Mouse (Mus musculus) kidney, embryonic 14.5 days (tissue): ENCODE results near the gene Med8. TPM values are rescaled to one million over a fixed set of nuclear protein-coding genes. Genes with fewer than 3 reads are reported as not detected.

Experiments
- ATAC-seq: fragments of 200-750 bp; cut with Nextera tagmentation; 2 replicates; pipeline ENCODE4 v1.8.0; 2017; ENCODE audit warnings: moderate number of reproducible peaks, mild to moderate bottlenecking, moderate TSS enrichment, moderate library complexity; ENCODE audit not compliant: low FRiP score, low TSS enrichment
- H3K27ac ChIP-seq: fragments of 300-500 bp; sonication (generic); 2 replicates; pipeline ENCODE4 v1.5.1; 2014; ENCODE audit warnings: low read depth, mild to moderate bottlenecking, low read length, moderate library complexity, mixed read lengths
- H3K27me3 ChIP-seq: fragments of 300-500 bp; sonication (generic); 2 replicates; pipeline ENCODE4 v1.6.1; 2014; ENCODE audit warnings: mild to moderate bottlenecking, low read length; ENCODE audit not compliant: control insufficient read depth, insufficient read depth
- H3K36me3 ChIP-seq: fragments of 300-500 bp; sonication (generic); 2 replicates; pipeline ENCODE4 v1.6.1; 2014; ENCODE audit warnings: low read length, mixed read lengths; ENCODE audit not compliant: control insufficient read depth, insufficient read depth
- H3K4me1 ChIP-seq: fragments of 300-500 bp; sonication (generic); 2 replicates; pipeline ENCODE4 v1.6.1; 2014; ENCODE audit warnings: low read length, mixed read lengths; ENCODE audit not compliant: control insufficient read depth, insufficient read depth
- H3K4me2 ChIP-seq: fragments of 300-500 bp; sonication (generic); replicated peaks from 2 replicates; pipeline ENCODE4 v1.6.1; 2014; ENCODE audit warnings: low read depth, mild to moderate bottlenecking, low read length
- H3K4me3 ChIP-seq: fragments of 300-500 bp; sonication (generic); 2 replicates; pipeline ENCODE4 v1.5.1; 2014; ENCODE audit warnings: mild to moderate bottlenecking, low read length
- H3K9ac ChIP-seq: fragments of 300-500 bp; sonication (generic); 2 replicates; pipeline ENCODE4 v1.6.1; 2014; ENCODE audit warnings: low read depth, mild to moderate bottlenecking, low read length, moderate library complexity
- H3K9me3 ChIP-seq: fragments of 300-500 bp; sonication (generic); 2 replicates; pipeline ENCODE4 v1.6.1; 2016; ENCODE audit warnings: low read length; ENCODE audit not compliant: control insufficient read depth
- WGBS: fragments of 180-500 bp; shearing (Covaris S2); extraction: QIAGEN DNeasy Blood & Tissue Kit; methylation state at CpG from one replicate; pipeline ENCODE4 v1.1.7; 2014; 5-methylcytosine and 5-hydroxymethylcytosine counted together
- polyA plus RNA-seq: library from polyadenylated mRNA; unstranded; fragments of >200 nt; fragmentation: Nextera tagmentation; extraction: Ambion mirVana; gene quantifications from 2 replicates; pipeline ENCODE4 v1.2.1, GENCODE M21; 2014

Gene Med8
- polyA plus RNA-seq, 1 experiment from 2014 or later, result 103 TPM

DNA sequence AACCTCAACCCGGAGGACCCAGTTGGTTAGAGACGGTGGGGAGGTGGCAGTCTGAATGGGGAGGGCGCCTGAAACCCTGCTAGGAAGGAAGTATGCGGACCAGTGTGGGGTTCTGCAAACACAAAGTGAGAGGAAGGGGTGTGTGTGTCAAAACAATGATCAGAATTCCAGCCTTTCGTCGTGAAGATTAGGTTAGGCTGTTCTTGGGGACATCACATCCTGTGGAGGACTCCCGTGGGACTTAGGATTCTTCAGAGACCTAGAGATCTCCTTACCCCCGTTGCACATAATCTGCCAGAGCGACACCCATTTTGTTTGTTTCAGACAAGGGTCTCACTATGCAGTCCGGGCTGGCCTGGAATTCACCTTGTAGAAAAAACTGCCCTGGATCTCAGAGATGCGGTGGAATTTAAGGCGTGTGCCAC, 28.7 kb downstream of the Med8 start:
- peak overlapping the region; percentile 84 for H3K27ac ChIP-seq
- H3K27me3 ChIP-seq, result no peaks in the 10 kb centered on the region
- H3K4me3 ChIP-seq, result peak overlapping the region; percentile 73
- WGBS, result 8% methylated on average over 12 of the region's 12 CpGs
- H3K4me1 ChIP-seq, result peaks cover 20% of the 10 kb centered on the region
- peak overlapping the region; percentile 94 for H3K4me2 ChIP-seq
- no peaks in the 10 kb centered on the region for H3K9me3 ChIP-seq
- H3K36me3 ChIP-seq, result peaks cover 29% of the 10 kb centered on the region
- no peak for ATAC-seq
- H3K9ac ChIP-seq, result peak overlapping the region; percentile 61

DNA sequence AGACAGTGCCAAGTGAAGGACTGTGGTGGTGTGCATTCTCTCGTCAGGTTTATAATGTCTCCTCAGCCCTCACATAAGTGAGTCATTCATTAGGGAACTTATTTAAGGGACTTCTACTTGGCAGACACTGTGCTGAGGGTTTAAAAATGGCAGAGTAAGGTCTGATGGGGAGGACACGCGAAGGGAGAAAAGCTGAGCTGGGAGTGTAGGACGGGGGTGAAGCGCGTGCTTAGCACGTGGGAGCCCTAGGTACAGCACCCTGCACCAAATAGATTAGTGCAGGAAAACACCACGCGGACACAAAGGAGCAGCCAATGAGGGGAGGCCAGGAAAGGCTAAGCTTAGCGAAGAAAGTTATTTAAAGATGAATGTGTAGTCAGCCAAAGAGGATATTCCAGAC, 36.0 kb downstream of the Med8 start:
- Histone ChIP-seq H3K36me3 (no peaks in the 10 kb centered on the region), H3K9me3 (no peaks in the 10 kb centered on the region), H3K4me3 (no peak overlapping the region), H3K27ac (no peak overlapping the region), H3K27me3 (no peaks in the 10 kb centered on the region), H3K9ac (no peak overlapping the region), H3K4me2 (no peak overlapping the region), H3K4me1 (no peaks in the 10 kb centered on the region)
- ATAC-seq, result no peak
- 89% methylated on average over 10 of the region's 10 CpGs for WGBS

DNA sequence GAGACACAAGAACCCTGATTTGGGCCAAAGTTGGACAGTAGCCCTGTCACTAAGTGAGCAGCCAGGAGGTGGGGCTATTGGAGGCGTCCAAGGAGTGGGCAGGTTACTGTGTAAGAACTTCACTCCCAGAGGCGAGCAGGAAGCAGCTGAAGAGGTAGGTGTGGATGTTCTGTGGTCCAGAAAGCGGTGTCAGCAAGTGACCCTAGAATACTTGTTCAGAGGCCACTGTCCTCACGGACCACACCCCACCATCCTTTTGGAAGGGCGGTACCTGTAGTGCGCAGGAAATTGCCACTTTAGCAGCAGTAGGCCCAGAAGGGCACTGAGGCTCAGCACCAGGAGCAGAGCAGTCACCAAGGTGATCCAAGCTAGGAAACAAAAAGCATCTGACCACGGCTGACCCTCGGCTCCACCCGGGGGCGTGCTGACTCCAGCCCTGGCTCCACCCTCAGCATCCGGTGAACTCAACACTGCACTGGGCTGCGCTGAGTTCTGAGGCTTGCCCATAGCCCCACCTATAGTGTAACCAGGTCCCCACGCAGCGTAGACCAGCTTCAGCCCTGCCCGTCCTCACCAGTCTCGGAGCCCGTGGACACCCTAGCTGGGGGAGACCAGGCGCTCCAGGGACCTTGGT, 36.8 kb downstream of the Med8 start:
- H3K4me1 ChIP-seq, result no peaks in the 10 kb centered on the region
- peak overlapping the region; percentile 53; the same call in 1 of the 2 replicates for H3K9ac ChIP-seq
- 24% methylated on average over 18 of the region's 18 CpGs for WGBS
- H3K27me3 ChIP-seq, result no peaks in the 10 kb centered on the region
- H3K4me3 ChIP-seq, result peak overlapping the region; percentile 42
- no peak overlapping the region for H3K27ac ChIP-seq
- H3K4me2 ChIP-seq, result peak overlapping the region; percentile 78
- H3K36me3 ChIP-seq, result no peaks in the 10 kb centered on the region
- no peaks in the 10 kb centered on the region for H3K9me3 ChIP-seq
- peak; percentile 85 for ATAC-seq

DNA sequence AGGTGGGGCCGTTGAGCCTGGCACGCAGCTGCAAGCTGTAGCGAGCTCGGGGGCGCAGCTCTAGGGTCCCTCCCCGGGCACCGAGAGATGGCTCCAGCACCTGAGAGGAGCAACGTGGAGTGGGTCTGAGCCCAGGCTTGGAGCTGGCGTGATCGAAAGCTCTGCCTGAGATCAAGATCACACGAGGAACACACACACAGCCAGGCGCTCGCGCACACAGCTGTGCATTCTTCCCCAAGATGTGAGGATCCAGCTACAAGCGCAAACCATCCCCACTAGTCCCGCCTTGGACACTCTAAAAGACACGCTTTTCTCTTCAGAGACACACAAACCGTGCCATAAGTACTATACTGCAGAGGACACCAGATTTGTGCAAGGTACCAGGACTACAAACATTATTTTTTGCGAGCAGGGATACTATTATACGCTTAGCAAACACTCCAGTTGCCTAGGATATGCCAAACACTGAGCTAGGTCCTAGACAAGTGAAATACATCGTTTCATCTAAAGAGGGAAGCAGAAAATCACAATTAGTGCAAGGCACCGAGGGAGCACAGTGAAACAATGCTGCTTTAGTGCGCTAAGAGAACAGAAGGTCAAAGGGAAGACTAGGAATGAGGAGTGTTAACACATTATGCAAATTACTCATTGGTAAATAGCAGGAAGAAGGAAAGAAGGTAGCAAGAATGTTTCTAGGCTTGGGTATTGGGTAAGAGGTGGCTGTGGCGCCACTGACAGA, 37.4 kb downstream of the Med8 start:
- Histone ChIP-seq H3K9me3 (no peaks in the 10 kb centered on the region), H3K4me1 (no peaks in the 10 kb centered on the region), H3K27ac (no peak overlapping the region), H3K4me2 (peak overlapping the region; percentile 78), H3K9ac (peak overlapping the region; percentile 53; the same call in 1 of the 2 replicates), H3K27me3 (no peaks in the 10 kb centered on the region), H3K4me3 (peak overlapping the region; percentile 42), H3K36me3 (no peaks in the 10 kb centered on the region)
- ATAC-seq, result 0 out of 2 replicates have a peak, but pooled peaks have one; percentile 43
- WGBS, result 42% methylated on average over 24 of the region's 24 CpGs

DNA sequence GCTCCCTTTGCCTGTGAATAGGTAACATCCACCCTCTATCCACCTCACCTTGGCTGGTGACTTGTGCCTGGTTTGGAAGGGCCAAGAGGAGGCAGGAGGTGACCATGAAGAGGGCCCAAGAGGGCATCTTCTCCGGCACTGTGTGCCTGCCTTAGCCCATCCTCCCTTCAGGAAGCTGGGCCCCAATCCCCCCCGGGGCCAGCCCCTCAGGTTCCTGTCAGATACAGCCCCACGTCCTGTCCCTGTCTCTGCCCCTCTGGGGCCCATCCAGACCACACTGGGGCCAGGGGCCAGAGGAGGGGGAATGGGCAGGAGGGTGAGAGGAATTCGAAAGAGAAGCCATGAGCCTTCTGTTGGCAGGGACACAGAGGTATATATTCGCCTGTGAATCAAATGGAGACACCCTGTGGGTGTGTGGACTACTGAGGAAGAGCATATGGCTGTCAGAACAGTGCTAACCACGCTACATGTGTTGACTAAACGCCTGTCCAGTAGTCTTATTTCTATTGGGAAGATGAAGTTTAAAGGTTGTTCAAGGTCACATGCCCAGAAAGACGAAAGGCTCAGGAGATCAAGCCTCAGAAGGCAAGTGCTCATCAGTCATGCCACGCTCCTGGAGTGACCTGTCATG, 48.3 kb downstream of the Med8 start, which contains the start of gene Mpl:
TSS of gene Mpl (minus strand) at position 169 of the 631 bp plus-strand sequence.
- no peaks in the 10 kb centered on the region for H3K9me3 ChIP-seq
- no peak within 1 kb of the TSS for H3K27ac ChIP-seq
- no peak for ATAC-seq
- H3K27me3 ChIP-seq, result no peaks in the 10 kb centered on the region
- no peaks in the 10 kb centered on the region for H3K4me1 ChIP-seq
- H3K4me3 ChIP-seq, result no peak within 1 kb of the TSS
- no peak within 1 kb of the TSS for H3K4me2 ChIP-seq
- no peak within 1 kb of the TSS for H3K9ac ChIP-seq
- no peaks in the 10 kb centered on the region for H3K36me3 ChIP-seq
- 70% methylated on average over 9 of the region's 9 CpGs for WGBS

DNA sequence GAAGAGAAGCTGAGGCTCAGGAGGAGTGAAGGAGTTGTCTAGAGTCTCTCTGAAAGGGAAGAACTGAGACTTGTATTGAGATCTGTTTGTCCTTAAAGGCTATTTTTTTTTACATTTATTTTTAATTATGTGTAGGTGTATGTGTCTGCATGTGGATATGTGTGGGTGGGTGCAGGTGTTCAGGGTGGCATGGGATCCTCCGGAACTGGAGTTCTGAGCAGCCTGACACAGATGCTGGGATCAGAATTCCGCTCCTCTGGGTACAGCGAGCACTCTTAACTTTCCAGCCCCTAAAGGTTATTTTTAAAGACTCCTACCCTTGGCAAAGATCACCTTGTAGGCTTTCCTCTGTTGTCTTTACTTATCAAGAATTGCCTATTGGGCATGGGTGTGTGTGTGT, 55.8 kb downstream of the Med8 start:
- Histone ChIP-seq H3K36me3 (no peaks in the 10 kb centered on the region), H3K9me3 (no peaks in the 10 kb centered on the region), H3K27ac (no peak overlapping the region), H3K4me2 (no peak overlapping the region), H3K4me3 (no peak overlapping the region), H3K4me1 (no peaks in the 10 kb centered on the region; the same call in 1 of the 2 replicates), H3K27me3 (no peaks in the 10 kb centered on the region), H3K9ac (no peak overlapping the region)
- no peak for ATAC-seq
- 87% methylated on average over 3 of the region's 3 CpGs for WGBS

Other genes starting within 250 kb of the Med8 start
- gene Kdm4a, start 229.3 kb upstream of the Med8 start, polyA plus RNA-seq, result 35.2 and 58.8 TPM in 2 replicates
- gene Ptprf, start 117.9 kb upstream of the Med8 start, polyA plus RNA-seq, result 53.3 and 68.1 TPM in 2 replicates
- gene Szt2, start 64 bp upstream of the Med8 start, polyA plus RNA-seq, result 8.7 and 13.7 TPM in 2 replicates
- 72.0 and 82.7 TPM in 2 replicates for gene Elovl1, start 18.8 kb downstream of the Med8 start, polyA plus RNA-seq
- gene Cdc20, start 28.0 kb downstream of the Med8 start, polyA plus RNA-seq, result 218 and 287 TPM in 2 replicates
- gene Mpl, start 48.2 kb downstream of the Med8 start, polyA plus RNA-seq, result 0.23 TPM in 1 of 2 replicates, not detected in the other
- 24.6 and 30.4 TPM in 2 replicates for gene Tie1, start 80.7 kb downstream of the Med8 start, polyA plus RNA-seq
- 15.5 and 15.6 TPM in 2 replicates for gene 2610528J11Rik, start 117.7 kb downstream of the Med8 start, polyA plus RNA-seq
- gene Tmem125, start 134.7 kb downstream of the Med8 start, polyA plus RNA-seq, result 3.2 and 4.1 TPM in 2 replicates
- 0.08 and 0.17 TPM in 2 replicates for gene Cfap57, start 211.4 kb downstream of the Med8 start, polyA plus RNA-seq
- gene Ebna1bp2, start 211.5 kb downstream of the Med8 start, polyA plus RNA-seq, result 199 and 222 TPM in 2 replicates
- gene Olfr62, start 249.6 kb downstream of the Med8 start, polyA plus RNA-seq, result not detected in 2 replicates